Mouse (Mus musculus) urinary bladder, postnatal 14 days (tissue): ENCODE measurements at regions not wholly inside any gene's neighbourhood (a gene's known extent, or its start where the extent isn't known, plus 50 kb on each side); places are given as distances from the start of the nearest gene placed in this dataset.
A peak's percentile ranks its signal among the peaks of the same experiment; 100 is the strongest.

ENCODE experiments used
- DNase-seq: peaks from one replicate; pipeline ENCODE4 v3.0.0; 2021; ENCODE audit warnings: low spot score

DNA sequence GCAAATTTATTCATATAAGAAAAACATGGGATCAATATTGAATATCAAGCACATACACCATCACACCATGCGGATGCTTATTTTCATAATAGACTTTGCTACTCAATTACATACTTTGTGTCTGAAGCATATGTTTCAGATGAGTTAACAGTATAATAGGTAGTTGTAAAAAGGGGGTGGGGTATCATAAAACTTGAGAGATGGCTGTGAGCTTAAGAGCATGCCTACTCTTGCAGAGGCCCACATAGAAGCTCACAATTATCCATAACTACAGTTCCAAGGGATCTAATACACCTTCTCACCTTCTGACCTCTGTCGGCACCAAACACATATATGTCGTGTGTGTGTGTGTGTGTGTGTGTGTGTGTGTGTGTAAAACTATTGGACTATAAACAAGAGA is 597.7 kb upstream of the Intu start:
- DNase-seq = no peak

DNA sequence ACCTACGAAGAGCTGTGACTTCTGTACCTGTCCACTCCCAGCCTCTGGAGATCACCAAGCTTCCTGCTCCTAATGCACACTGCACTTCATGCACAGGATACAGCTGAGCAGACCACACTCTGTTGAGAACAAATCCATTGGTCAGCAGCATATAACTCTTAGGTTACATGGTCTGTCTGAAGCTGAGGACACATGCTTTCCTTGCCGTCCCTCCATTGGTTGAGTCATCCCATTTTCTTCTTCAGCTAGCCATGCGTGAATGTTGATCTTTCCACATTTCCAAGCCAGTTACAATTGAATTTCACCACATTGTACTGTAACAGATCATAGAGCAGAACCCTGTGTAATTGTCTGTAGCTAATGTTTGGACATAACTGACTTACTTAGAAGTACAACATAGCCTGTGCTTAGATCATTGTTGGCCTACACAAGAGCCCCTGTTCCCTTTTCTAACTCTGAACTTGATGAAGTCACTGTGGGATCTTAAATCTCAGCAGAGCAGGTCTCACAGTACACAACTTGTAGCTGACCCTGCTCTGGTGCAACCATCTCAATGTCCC is 593.3 kb upstream of the Intu start:
- no peak for DNase-seq

DNA sequence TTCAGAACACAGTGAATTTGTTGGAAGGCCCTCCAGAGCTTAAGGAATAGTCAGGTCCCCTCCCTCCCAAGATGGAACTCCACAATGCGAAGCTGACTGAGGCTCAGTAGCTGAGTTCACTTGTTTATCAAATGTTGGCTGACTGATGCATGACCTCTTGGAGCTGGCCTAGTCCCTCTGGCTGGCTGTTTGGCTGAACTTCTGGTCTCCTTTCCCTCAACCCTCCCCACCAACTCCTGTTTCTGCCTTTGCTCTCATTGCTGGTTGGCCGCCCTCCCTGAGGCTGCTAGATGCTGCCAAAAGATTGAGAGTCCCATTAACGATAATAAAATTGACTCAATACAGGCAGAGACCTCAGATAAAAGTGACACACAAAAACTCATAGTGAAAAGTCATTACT is 586.5 kb upstream of the Intu start:
- DNase-seq = peak; percentile 55

DNA sequence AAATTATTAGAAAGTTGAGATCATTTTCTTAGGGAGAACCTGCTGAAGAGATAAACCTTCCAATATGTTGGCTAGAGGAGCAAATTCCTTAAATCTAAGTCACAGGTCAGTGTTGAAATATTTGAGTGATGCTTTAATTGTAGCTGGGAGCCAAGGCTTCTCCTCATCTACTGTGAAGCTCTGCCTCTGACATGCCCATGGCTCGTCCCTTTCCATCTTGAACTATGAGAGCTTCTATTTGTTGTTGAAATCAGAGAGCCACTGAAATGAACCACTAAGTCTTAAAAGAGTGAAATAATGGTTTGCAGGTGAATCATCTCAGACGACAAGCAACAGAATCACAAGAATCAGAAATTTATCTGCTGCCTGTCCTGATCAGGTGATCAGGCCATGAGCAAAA is 579.0 kb upstream of the Intu start:
- DNase-seq = no peak

DNA sequence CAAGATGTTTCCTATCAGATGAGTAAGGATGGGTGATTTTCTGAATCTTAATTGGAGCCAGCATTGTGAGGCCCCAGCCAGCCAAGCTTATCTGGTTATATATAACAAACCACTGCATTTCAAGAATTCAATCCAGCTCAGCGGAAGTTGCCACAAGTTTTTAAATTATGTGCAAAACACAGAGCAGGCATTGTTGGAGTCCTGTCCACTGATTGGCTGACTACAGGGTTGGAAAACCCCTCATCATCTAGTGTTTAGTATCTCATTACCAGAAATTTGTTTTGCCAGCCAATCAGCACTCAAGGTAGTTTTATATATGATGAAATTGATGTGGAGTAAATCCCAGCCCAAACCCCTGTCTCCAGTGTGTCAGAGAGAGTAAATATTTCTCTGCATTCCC is 578.5 kb upstream of the Intu start:
- no peak for DNase-seq

DNA sequence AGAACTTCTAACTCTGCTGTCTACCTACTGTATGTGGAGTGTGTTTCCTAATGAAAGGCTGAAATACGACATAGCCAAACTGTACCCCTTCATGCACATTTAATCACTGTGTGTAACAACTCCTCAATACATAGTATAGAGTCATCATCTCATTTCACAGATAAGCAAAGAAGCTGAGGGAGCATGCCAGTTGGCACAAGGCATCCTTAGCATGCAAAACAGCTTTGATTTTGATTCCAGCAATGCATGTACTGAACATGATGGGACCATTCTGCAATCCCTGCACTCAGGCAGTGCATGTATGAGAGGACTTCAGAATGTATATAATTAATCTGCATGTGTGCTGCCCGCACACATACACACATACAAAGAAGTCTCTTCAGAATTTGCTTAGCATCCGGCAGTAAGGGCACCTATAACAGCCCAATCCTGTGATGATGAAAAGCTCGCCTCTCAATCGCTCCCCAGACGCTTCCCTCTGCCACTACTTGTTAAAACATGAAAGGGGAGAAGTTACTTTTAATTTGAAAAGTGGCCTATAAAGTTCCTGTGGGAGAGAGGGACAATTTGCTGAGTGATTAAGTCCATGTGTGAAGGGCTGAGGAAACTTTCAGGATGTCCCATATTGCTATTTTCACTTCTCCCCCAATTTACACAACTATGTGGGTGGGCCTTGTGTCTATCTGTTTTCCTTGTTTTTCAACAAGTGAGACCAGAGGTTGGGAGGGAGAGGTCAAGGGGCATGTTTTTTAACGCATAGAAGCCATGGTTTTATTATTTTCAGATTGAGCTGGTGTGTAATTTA is 569.0 kb upstream of the Intu start:
- no peak for DNase-seq

DNA sequence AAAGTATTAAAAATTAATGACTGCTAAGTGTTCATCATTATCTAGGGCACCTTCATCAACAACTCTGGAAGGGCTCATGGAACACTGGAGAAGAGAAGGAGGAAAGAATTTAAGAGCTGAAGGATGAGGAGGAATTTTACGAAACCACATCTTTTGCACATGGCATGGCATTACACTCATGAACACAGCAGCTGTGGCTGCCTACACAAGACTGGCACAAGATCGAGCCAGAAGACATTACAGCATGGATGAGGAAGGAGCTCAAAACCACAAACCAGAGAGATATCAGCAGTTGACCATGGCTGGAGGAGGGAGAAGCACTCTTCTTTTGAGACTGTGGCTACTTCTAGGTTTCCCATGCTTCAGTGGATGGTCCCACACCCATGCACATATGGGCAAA is 565.7 kb upstream of the Intu start:
- DNase-seq = no peak

DNA sequence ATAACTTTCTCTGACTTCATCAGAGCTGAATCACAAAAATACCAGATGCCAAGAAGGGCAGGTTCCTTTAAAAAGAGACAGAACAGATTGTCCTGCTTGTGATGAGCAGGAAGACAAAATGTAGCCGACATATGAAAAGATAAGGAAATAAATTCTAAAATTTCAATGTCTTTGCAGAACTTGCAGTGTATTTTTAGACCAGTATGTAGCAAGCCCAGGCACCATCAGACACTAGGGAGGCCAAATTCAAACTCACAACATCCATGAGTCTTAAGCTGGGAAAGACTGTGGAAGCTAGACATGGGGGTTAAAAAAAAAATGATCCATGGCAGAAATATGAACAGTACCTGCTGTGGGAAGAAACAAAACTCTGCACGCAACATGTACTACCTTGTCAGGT is 564.7 kb upstream of the Intu start:
- no peak for DNase-seq

DNA sequence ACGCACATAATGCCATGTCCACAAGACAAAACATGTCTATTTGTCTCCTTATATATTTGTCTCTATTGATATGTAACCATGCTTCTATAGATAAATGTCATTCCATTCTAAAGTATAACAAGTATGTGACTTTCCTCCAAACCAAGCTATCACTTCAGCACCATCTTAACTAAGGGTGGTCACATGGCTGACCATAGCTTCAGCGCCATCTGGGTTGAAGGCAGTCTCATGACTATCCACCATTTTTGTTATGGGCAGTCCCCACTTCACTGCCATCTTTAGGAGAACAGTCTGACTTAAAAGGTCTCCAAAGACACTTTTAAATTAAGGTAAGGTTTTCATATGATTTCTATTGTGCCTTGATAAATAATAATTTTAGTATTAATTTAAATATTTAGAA is 554.1 kb upstream of the Intu start:
- no peak for DNase-seq

DNA sequence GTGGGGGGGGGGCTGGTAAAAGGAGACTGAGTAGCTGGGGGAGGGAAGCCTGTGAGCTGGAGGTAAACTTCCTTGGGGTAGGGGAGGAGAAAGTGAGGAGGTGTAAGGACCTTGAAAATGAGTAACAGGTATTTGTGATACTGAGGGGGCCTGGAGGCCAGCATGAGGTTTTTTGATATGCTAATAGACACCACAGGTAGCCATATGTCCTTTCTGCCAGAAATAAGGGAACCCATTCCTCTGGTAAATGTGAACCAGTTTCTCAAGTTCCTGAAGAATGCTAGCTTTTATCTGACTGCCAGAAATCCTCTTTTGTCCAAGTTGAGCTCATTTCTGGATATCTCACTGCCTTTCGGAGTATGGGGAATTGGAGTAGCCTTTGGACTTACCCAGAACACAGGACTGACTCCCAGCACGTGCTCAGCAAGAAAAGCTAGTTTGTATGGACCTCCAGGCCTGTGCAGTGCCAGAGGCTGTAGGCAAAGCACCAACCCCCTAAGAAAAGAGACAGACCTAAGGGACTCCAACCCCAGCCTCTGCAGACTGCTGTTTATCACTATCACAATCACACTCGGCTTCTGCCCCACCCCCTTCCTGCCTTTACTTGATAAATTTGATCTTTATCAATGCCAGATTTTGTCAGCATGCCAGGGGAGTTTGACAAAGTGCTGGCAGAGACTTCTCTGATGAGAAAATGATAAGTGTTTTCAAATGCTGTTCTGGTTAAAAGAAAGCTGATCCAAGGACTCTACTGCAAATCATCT is 552.0 kb upstream of the Intu start:
- DNase-seq = peak; percentile 7

DNA sequence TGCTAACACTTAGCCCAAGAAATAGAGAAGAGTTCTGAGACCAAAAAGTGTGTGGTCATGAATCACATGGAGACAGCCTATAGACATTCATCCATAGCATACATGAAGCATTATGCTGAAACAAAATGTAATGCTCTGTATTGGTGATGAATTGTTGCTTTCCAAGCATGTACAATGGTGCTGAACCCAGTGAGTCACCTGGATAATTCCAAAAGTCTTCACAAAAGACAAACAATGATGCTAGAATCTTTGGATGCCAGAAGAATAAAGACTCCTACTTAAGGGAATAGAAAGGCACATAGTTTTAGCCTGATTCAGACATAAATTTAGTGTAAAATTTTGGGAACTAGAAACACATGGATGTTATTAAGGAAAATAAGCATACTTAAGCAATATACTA is 548.4 kb upstream of the Intu start:
- no peak for DNase-seq

DNA sequence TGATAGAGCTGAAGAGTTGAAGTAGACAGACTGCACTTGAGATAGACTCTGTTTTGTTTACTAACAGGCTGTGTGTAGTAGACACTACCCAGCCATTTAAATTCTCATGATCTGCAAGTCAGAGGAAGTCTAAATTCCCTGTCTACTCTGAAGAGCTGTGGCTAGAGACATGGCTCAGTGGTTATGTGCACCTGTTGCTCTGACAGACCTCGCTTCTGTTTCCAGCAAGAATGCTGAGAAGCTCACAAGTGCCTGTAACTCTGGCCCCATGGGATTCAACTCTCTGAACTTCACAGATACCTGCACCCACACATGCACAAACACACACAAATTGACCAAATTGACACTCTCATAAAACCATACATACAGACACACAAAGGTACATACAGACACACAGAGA is 543.4 kb upstream of the Intu start:
- DNase-seq = no peak

DNA sequence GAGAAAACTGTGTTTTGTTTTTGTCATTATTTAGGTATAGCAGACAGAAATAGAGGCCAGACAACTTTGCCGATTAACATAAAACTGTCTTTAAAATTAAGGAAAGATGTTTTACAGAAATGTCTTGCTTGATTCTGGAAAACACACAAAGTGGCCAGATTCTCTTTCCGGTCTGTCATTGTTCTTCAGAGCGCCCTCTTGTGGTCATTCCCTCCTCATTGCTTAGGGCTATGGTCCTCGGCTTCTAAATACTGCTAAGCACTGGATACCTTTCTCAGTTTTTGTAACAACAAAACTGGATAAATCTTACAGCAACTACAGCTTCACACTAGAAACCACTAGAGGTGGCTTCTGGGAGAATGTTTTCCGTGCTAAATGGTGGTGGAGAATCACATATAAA is 532.5 kb upstream of the Intu start:
- DNase-seq = peak; percentile 36

DNA sequence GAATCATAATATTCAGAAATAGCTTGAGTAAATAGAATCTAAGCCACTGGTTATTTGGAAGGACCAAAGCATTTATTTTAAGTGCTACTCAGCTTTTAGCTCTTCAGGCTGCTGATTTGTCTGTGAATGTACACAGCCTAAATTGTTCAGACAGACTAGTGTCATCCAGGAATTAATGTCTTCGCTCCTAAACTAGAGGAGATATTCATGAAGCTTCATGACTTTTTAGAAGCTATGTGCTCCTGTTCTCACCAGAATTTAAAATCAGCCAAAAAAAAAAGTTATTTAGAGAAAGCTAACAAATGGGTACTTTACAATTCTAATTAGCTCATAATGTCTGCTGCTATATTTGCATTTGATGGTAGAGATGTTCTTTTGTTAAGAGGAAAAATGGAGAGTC is 531.2 kb upstream of the Intu start:
- DNase-seq = no peak

DNA sequence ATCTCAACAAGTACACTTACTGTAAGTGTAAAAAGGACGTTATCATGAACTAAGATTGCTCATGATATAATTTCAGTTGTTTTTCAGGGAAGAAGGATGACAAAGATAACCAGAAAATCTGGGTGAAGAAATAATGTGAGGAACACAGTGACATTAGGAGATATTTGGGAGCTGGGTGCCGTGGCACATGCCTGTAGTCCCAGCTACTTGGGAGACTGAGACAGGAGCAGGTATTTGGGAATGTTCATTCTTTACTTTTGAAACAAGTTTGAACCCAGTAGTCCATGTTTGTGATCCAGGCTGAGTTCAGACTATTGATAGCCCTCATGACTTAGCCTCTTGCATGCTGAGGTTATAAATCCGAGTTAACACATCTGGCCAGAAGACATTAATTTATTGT is 528.2 kb upstream of the Intu start:
- DNase-seq = no peak

DNA sequence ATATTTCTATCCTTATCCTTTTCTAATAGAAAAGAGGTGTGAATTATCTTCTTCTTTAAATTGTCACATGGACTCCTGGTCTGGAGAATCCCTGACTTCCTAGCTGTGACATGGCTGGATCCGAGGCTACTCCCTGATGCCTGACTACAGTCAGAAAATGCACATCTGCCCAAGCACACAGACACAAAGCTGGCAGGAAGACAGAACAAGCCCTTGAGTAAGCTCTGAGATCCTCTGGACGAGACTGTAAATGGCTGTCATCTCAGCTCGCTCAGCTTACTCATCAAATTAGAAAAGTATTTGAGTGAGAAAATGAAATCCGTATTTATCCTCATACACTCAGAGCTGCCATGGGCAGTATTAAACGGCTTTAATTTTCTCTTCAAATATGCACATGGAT is 521.0 kb upstream of the Intu start:
- no peak for DNase-seq

DNA sequence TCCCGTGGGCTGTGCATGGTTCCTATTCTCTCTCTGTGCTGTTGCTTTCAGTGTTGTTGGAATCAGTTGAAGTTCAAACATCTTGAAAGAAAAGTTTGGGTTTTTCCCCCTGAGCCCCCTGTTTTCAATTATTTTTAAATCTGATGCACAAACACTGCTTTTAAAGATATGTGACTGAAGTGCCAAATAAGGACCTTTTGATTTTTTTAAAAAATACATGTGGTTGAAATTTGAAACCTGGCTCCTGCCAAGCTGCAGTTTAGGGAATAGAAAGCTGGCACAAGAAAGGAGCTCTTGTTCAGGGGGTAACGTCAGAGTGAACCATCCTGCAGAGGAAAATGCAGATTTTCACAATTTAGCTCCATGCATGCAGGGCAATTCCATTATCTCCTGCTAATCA is 509.4 kb upstream of the Intu start:
- DNase-seq = no peak

DNA sequence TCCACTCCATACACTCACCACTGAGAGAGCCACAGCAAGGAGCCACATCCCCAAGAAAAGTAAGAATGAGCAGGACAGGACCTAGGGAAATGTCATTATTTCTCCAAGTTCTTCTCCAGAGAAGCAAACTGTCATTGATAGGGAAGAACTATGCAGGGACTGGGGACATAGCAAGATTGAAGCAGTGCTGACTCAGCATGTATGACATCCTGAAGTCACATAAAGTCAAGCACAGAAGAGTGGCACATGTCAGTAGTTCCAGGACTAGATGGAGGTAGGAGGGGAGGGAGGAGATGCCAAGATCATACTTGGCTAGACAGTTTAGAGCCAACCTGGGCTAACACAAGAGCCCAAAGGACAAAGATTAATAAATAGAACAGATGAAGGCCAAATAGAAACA is 503.4 kb upstream of the Intu start:
- no peak for DNase-seq

DNA sequence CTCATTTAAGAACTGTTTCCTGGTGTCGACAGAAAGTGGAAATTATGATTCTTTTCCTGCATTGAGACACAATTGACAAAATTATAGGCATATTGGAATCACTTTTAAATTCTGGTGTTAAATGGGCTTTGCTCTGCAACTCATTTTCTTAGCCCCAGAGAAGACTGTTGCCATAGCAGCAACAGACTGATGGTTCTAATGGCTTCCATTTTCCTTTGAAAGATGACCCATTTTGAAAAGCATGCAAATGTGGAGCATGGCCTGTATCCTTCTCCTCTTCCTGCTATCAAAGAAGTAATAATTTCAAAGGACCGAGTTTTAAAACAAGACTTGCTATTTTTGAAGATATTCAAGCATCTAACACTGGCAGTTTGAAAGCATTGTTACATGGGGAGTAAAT is 494.9 kb upstream of the Intu start:
- DNase-seq = no peak

DNA sequence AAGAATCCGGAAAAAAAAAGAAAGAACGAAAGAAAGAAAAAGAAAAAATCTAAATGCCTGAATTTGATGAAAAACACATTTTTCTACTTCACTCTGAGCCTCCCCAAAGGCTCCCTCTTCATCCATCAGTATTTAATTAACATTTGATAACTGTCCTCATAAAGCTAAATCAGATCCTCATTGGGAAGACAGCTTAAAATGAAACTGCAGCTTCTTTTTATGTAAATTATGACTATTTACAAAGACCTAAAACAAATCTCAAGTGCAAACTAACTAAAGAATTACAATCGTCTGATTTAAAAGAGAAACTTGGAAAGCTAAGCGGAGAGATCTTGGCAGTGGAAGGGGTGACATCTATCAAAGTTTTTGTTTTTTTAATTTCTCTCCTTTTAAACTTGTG is 481.4 kb upstream of the Intu start:
- no peak for DNase-seq

DNA sequence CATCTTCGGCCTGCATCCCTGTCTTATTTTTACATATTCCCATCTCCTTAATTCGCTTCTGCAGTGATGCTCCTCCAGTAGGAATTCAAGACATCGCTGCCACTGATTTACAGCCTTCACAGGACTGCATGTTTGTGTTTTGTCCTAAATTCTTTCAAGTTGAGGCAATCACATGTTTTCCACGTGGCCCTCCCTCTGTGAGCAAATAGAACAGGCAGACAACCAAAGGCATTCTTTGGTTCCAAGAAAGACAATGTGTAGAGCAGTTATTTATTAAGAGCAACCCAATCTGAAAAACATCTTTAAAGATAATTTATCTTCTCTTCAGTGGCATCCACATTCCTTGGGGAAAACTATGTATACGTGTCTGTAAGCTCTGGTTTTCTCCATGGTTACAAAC is 472.8 kb upstream of the Intu start:
- DNase-seq = no peak

DNA sequence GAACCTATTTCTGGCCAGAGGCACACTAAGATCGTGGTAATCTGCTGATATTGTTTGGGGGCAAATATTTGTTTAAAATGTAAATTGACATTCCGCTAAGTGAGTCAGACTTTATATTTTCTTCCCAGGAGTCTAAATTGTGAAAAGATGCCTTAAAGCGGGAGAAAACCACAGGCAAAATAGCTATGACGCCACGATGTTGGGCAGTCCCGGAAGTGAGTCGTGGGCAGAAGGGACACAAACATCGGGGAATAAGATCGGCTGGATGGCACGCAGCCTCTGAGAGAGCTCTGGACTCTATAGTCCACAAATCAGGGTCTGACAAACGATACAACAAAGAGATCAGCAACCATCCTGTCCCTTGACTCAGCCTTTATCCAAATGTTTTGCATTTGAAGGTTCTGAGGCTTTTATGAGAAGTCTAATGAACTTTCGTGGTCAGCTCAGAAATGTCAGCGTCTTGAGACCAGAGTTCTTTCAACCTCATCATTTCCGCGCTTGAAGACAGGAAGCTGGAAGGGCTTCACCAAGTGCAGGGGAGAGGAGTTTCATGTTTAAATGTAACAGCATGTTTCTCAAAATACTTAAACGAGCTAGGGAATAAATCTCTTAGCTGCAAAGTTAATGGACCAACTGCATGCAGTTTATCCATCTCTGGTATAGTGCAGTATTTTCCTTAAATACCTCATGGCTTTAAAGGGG is 472.2 kb upstream of the Intu start:
- DNase-seq = peak; percentile 4

DNA sequence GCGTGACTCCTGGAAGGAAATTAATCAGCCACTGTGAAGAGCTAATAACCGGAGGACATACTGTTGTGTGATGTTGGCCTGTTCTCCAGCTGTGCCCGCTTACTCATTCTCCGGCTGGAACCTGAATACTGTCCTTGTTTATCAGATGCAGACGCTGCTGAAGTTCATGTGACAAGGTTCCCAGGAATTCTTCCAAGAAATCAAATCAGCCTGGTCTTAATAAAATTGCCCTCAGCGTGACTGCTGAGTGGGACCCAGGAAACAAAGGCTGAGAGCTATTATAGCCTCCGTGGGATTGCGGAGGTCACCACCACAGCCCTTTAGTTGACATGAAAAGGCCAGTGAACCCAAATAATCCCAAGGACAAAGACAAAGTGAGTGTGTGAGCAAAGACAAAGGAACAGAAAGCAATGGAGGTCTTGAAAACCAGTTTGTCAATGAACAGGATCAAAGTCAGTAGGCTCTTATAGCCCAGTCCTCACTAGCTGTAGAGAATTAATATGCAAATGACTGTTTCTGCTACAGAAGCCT is 460.9 kb upstream of the Intu start:
- no peak for DNase-seq
